Mouse (Mus musculus) neural tube, embryonic 10.5 days (tissue): ENCODE measurements at regions not wholly inside any gene's neighbourhood (a gene's known extent, or its start where the extent isn't known, plus 50 kb on each side); places are given as distances from the start of the nearest gene placed in this dataset.

ENCODE experiments used
- DNase-seq: peaks from one replicate; pipeline ENCODE4 v3.0.0-alpha.2; 2017; ENCODE audit warnings: low spot score; ENCODE audit errors: extremely low spot score

DNA sequence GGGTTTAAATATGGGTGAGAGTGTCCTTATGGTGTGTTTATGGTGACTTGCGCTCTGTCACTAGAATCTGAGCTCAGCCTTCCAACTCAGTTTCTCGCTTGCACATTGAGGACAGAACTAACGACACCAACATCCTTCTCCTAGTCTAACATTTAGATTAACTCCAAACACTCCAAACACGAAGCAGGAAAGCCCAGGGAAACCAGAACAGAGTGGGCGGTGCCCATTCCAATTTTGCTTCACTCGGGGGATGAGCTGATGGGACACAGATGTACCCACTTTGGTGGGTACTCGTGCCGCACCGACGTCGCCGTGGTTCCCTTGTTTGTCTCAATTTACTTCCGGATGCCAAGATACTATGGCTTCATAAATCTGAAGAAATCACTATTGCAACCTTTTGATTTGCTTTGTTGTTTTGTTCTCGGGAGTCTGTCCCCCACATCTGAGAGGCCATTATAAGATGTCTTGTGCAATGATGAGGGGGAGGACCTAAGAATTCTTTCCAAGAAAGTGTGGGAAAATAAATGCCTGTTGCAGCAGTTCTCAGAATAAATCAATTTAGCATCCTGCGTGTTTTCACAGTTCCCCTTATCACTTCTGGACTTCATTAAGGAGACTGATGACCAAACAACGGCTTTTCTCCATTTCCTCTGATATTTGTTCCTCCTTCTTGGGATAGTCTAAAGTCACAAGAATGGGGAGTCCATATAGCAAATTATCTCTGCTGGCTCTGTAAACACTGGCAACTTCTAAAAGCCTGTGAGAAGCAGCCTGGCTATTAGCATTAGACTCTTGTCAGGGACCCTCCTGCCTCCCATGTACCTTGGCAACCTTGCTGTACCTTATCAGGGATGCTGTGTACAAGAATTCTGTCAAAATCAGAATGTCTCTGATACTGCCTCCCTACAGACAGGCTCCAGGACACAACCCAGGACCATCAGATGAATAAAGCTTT is 96.2 kb upstream of the Klf9 start:
- no peak for DNase-seq

DNA sequence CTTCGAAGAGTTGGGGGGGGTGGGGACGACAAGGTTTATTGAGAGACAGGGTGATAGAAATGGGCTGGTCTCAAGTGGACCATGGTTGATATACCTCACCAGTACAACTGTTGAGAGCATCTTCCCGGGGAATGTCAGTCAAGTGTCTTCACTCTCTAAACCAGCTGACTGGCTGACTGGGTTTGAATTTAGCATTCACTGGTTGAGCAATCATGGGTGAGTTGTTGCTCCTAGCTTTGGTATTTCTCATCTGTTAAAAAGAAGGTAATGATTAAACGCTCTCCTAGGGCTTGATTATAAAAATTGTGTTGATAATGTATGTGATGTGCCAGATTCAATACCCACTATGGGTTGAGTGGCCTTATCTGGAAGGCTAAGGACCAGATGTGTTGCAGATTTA is 89.6 kb upstream of the Klf9 start:
- DNase-seq, result no peak

DNA sequence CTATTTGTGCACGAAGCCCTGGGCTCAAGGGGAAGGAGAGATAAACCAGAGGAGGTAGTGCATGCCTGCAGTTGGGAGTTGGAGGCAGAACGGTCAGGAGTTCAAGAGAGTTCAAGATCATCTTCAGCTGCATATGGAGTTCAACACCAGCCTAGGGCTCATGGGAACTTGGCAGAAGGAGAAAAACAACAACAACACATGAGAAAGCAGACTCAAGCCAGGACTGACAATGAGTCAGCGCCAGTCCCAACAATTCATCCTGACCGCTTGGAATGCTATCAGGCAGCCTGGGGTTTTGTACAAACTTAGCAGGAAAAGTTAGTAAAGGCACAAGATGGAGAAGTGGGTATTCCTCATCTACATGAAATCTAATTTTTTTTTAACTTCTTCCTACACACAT is 86.6 kb upstream of the Klf9 start:
- DNase-seq, result no peak

DNA sequence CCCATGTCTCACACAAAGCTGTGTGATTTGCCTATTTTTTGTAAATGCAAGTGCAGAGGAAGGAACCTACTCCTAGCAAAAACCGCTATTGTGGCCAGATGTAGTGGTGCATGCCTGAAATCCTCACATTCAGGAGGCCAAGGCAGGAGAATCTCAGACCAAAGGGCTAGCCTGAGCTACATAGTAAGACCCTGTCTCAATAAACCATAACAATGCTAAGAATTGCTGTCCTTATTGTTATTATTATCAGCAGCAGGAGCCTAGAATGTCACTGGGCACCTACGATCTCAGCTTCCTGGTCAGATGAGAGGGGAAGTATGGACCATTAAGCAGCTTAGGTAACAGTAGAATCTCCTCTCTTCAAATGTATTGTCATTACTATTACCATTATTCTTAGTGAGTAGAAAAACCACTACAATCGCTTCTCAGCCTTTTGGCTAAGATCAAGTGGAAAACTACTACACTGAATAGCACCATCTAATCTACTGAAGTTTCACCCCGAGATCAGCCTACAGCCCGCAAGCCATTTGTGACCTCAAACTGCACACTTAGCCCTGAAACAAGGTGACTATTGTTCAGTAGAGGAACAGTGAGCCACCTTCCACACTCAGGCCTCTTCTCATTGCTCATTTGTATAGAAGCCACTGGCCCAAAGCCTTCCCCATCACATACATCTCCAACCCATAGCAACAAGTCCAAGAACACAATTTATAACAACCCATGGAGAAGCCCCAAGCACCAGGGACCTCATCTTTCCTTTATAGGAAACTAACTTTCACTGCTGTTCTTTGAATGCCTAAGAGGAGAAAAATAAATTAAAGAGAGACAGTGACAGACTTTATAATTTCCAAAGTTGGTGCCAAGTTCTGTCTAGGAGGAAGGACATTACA is 84.9 kb upstream of the Klf9 start:
- no peak for DNase-seq

DNA sequence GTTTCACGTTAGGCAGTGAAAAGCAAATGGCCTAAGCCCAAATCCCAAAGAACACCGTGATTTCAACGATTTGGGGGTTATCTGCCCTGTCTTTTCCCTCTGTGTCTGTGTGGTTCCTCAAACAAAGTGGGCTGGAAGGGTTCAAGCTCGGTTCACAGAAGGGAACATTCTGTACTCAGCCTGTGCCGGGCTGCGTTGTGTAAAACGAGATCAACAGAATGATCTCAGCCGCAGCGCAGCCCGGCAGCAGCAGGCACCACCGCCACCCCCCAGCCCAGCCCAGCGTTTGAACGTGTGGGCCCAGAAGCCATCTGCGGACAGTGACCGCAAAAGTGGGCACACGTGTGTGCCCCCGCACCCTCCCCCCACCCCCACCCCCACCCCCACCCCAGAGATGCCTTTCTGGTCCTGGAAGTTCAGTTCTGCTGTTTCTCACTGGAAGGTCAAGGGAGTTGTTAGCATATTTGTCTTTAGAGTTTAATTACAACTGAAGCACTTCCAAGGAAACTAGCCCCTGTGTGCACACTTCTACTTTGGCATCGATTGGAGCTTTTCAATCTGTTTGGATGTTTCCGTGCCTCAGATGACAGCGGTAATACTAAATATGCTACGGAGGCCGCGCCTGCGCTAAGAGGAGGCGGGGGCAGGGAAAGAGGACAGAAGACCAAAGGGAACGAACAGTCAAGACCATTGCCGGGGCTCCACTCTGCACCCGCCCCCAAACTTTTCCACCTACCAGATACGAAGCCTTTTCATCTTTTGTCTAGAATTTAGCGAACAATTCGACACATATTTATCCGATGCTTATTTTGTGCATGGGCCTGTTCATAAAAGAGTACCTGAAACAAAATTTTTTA is 83.9 kb upstream of the Klf9 start:
- DNase-seq, result peak; percentile 67

DNA sequence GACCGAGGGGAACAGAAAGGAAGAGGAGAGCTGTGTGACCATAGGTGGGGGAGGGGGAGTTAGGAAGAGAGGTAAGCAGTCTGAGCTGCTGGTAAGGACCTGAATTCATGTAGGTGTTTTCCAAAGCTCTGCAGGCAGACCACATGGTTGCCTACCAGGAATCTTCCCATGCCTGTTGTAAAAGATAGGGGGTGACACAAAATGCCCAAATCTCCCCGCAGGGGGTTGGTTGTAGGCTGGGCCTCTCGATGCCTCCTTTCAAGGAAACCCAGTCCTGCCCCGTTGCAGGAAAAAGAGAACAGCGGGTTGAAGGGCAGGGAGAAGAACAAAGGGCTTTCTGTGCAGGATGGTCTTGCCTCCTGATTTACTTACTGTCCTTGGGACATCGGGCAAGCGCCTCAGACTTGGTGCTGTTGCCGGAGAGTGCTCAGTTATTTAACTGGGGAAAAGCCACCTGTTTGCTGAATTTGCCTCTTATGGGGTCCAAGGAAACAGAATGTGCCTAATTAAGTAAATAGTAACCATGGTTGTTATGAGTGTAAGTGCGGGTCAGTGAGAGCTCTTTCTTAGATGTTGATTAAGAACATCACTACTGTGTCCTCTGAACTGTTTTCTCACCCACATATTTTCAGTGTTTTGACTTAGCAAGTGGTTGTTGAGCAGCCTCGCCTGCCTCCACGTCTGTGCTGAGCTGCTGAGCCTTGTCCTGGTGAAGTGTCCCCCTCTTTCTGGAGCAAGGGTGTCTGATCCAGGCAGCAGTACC is 83.1 kb upstream of the Klf9 start:
- DNase-seq, result peak; percentile 52

DNA sequence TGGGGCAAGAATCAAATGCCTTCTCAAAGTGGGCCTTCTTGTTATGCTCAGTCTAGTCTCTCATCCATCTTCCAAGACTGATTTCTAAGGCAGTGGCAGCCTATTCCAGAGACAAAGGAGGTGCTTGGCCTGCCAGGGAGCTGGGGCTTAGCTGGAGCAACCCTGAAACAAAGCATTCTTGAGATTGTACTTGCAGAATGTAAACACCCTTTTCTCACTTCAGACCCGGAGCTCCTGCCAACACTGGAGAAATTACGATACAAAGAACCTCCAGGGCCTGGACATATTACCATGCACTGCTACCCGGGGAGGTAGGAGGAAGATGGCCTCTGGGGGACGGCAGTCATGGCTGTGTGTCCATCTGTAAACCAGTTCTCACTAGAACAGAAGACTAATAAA is 82.5 kb upstream of the Klf9 start:
- no peak for DNase-seq

DNA sequence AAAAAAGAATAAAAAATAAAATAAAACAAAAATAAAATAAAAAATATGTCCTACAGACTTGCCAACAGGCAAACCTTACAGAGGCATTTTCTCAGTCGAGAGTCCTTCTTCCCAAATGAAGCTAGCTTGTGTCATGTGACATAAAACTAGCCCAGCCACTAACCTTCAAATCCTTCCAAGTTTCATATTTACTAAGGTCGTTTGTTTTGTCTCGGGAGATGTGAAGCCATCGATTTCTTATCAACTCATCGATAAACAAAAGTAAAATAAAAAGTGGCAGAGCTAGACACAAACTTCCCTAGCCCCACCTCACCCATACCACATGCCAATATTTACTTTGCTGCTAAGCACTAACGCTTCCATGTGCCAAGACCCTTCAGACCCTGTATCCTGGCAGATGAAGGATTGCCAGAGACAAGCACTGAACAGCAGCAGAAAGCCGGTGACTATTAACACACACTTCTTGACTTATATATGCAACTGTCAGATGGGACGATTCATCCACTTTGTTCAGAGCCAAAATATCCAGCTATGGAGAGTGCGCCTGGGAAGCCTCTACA is 79.9 kb upstream of the Klf9 start:
- no peak for DNase-seq

DNA sequence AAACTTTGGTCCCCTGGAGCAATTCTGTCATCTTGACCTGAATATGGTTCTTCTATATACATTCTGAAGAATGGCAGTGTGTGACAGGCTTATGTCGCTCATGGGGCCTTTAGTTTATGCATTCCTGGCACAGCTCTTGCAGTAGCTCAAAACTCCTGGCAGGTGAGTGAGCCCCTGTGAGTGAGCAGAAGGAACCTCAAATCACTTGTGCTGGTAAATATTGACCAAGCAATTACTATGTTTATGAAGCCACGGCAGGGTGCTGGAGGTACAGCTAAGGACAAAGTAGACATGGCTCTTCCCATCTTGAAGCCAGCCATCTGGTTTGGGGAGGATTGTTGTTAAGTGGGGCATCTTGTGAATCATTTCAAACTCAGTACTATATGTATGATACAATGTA is 79.1 kb upstream of the Klf9 start:
- DNase-seq, result no peak

DNA sequence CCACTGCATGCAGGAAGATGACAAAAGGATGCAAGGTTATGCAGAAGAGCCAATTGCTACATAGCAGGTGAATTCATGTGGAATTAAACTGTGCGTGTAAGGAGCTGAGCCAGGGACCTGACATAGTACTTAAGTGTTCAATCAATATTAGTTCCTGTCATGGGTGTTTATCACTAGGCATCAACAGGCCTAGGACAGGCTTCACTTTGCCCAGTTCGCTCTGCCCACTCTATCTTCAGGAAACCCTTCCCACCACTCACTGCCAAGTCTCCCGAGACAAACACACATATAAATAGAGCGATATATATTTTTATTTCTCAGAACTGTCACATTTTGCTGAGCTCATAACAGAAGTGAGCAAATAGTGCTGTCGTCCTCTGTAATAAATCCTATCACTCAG is 78.2 kb upstream of the Klf9 start:
- no peak for DNase-seq

DNA sequence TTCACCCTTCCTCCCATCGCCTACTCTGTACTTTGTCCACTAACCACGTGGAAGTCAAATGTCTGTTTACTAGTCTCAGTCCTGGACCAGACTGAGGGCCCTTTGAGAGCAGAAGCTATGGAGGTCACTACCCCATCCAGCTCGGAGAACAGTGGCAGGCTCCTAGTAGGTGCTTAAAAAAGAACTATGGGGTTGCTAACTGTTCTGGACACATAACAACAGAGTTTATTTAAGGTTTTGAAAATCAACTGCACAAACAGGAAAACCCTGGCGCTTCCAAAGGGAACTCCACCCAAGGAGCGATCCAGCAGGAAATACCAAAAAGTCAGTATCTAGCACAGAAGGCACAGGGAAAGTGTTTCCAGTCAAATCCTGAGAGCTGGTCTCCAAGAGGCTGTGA is 75.5 kb upstream of the Klf9 start:
- no peak for DNase-seq

DNA sequence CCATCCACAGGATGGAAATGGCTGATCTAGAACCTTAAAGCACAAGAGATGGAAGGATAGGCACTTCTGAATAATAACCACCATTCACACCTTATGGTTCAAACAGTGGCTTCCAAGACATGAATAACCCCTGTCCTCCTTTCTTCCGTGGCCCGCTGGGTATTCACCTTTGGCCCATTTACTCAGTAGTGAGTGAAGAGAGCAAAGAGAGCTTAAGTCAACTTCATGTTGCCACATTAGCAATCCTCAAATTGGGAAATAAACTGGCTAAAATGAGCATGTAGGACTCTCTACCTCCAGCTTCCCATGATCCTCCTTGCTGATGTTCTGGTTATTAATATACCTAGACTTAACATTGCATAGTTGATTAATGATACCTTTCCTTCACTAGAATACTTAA is 74.3 kb upstream of the Klf9 start:
- DNase-seq, result no peak

DNA sequence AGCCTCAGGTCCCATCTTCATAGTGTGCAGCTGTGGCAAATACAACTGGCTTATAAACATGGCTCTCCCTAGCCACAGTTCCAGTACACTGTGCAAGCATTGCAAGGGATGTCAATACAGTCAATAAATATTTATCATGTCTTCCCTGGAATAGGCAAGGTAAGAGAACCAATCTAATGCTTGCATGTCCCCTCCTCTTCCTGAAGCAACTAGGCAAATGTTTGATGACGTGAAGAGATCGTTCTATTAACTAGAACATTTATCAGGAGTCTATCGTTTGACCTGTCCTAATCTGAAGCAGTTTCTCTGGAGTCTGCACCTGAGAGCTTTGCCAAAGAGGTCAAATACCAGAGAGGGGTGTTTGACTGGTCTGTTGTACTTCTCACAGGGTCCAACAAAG is 72.4 kb upstream of the Klf9 start:
- DNase-seq, result no peak

DNA sequence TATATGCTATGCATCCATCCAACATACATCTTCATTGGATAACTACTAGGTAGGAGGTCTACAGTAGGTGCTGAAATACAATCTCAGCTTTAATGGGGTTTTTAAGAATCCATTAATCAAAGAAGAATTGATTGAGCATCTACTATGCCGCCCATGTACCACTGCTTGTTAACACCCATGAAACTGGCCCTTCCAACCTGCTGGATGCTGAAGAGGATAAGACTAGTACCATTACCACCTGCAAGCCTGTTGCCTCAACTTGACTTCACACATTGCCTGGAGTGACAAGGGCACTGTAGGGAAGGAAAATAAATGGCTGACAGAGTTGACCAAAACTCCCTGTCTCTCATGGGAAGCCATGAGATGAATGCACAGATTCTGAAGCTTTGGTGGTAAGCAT is 71.4 kb upstream of the Klf9 start:
- no peak for DNase-seq

DNA sequence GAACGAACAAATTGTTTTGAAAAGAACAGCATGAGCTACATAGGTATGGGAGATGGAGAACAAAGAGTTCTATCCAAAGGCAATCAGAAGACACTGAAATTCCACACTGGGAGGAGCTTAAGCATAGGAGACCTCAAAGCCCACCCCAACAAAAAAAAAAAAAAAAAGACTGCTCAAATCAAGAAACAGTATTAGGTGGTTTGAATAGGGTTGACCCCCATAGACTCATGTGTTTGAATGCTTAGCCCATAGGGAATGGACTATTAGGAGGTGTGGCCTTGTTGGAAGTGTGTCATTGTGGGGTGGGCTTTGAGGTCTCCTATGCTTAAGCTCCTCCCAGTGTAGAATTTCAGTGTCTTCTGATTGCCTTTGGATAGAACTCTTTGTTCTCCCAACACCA is 70.0 kb upstream of the Klf9 start:
- DNase-seq, result no peak

DNA sequence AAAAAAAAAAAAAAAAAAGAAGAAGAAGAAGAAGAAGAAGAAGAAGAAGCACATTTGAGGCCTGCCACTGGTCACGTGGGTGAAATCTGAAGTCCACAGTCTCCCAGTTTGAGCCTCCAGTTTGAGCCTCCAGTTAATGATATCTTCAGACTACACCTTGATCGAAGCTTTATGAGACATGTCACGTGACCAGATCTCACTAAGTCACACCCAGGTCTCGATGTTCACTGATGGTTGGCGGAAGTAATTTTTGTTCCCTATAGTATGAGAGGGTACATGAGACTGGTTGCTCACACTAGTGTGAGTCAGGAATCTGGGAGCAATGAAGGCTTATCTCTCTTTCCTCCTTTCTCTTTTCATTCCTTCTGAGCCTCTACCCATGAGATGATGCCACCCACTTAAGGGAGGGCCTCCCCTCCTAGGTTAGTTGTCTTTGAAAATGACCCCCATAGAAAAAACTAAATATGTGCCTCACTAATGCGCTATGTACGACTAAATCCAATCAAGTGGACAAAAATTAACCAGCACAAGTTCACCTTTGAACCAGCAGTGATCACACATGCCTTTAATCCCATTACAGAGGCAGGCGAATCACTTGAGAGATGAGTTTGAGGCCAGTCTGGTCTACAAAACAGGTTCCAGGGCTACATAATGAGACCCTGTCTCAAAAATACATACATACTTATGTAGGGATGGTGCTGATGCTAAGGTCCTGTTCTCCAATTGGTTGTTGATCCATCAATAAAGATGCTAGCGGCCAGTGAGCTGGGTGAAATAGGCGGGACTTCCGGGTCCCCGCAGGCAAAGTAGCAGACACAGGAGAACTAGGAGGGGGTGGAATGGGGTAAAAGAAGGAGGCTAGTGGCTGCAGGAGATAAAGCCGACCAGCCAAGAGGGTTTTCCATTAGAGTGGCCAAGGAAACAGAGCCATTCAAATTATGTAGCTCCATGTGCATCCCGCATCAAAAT is 66.1 kb upstream of the Klf9 start:
- no peak for DNase-seq

DNA sequence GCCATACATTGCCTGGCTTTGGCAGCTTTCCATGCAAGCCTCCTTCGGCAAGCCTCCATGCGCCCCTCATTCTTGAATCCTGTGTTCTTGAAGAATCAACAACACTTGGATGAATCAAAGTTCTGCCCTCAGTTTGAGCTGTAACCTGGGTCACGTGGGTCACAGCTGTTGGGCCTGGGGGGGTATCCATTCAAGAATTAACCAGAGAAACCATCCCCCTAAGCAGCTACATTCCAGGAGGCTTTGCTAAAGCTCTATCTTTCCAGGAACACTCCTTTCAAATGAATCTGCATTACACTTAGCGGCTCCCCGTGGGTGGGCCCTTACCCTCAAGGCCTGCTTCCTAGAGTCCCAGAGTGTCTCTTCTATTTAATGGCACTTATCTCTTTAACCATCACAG is 65.2 kb upstream of the Klf9 start:
- no peak for DNase-seq

DNA sequence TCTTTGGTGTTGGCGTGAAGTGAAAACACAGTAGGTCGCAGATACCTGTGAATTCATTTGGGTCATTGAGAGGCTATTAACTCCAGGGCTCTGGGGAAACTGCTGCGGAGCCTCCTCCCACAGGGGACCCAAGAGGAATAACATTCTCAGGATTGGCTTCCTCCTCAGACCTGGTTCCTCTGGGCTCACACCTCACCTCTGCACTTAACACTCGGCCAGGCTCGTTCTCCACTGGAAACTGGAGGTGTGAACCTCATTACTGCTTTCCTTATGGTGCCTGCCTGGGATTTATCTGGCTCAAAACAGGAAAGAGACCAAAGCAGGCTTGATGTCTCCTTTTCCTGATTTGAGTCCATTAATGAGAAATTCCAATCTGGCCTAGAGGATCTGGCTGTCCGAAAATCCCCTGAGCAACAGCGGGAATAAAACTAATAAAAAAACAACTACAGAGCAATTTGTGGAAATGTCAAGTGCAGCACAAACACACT is 55.8 kb upstream of the Klf9 start:
- DNase-seq, result no peak

DNA sequence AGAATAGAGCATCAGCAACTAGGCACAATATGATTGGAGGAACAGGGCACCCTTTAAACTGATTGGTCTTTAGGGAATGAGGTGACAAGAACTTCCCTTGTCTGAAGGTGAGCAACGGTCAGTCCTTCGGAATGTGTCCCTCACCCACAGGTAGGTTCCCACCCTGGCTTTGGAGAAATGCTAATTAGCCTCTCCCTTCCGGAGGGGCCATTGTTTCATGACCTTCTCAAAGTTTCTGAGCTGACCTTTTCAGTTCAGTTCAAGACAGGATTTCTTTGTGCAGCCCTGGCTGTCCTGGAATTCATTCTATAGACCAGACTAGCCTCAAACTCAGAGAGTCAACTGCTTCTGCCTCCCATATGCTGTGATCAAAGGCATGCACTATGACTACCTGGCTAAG is 53.5 kb upstream of the Klf9 start:
- DNase-seq, result no peak
